Mouse (Mus musculus) intestine, embryonic 16.5 days (tissue): ENCODE measurements around the gene Fam98b. TPM values are rescaled to one million over a fixed set of nuclear protein-coding genes. Genes with fewer than 3 reads are reported as not detected.

Source experiments
- ATAC-seq: fragments of 200-750 bp; cut with Nextera tagmentation; 2 replicates; pipeline ENCODE4 v1.8.0; 2017; ENCODE audit warnings: moderate TSS enrichment, moderate library complexity
- H3K27ac ChIP-seq: fragments of 300-500 bp; sonication (generic); 2 replicates; pipeline ENCODE4 v1.5.1; 2014; ENCODE audit warnings: mild to moderate bottlenecking, low read length
- H3K27me3 ChIP-seq: fragments of 300-500 bp; sonication (generic); replicated peaks from 2 replicates; pipeline ENCODE4 v1.6.1; 2014; ENCODE audit warnings: low read length, control low read depth, mixed read lengths; ENCODE audit not compliant: control insufficient read depth, insufficient read depth
- H3K36me3 ChIP-seq: fragments of 300-500 bp; sonication (generic); 2 replicates; pipeline ENCODE4 v1.6.1; 2014; ENCODE audit warnings: low read length, control low read depth; ENCODE audit not compliant: control insufficient read depth, insufficient read depth
- H3K4me1 ChIP-seq: fragments of 300-500 bp; sonication (generic); 2 replicates; pipeline ENCODE4 v1.6.1; 2014; ENCODE audit warnings: low read length, control low read depth, mixed read lengths; ENCODE audit not compliant: control insufficient read depth, insufficient read depth
- H3K4me2 ChIP-seq: fragments of 300-500 bp; sonication (generic); 2 replicates; pipeline ENCODE4 v1.6.1; 2014; ENCODE audit warnings: low read depth, low read length, control low read depth
- H3K4me3 ChIP-seq: fragments of 300-500 bp; sonication (generic); 2 replicates; pipeline ENCODE4 v1.5.1; 2014; ENCODE audit warnings: mild to moderate bottlenecking, low read length
- H3K9ac ChIP-seq: fragments of 300-500 bp; sonication (generic); 2 replicates; pipeline ENCODE4 v1.6.1; 2014; ENCODE audit warnings: low read depth, low read length
- H3K9me3 ChIP-seq: fragments of 300-500 bp; sonication (generic); 2 replicates; pipeline ENCODE4 v1.6.1; 2016; ENCODE audit warnings: low read length, control low read depth; ENCODE audit not compliant: control insufficient read depth
- WGBS: fragments of 180-500 bp; shearing (Covaris S2); extraction: QIAGEN DNeasy Blood & Tissue Kit; methylation state at CpG from one replicate; pipeline ENCODE4 v1.1.7; 2014; 5-methylcytosine and 5-hydroxymethylcytosine counted together
- polyA plus RNA-seq: library from polyadenylated mRNA; unstranded; fragments of >200 nt; fragmentation: Nextera tagmentation; extraction: Ambion mirVana; gene quantifications from 2 replicates; pipeline ENCODE4 v1.2.1, GENCODE M21; 2015

The Fam98b gene
- polyA plus RNA-seq, 1 experiment from 2014 or later: 6.6 TPM

DNA sequence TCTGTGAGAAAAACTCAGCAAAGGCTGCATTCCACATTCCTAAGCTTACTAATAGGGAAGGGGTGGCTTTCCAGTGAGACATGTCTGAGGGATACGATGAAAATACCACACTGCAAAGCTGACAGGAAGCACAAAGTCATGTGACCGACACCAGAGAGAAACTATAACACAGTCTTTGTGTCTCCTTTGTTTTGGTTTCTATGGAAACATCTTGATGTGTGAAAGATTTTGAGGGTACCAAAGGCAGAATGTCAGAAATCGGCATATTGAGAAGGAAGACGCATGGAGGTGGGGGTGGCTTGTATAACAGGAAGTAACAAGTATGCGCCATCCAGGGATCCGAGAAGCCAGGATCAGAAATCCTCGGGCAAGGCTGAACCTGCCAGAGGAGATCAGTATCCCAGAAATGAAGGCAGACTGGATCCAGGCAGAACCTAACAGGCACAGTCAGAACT, 62.9 kb downstream of the Fam98b start:
- Histone ChIP-seq H3K9ac (no peak overlapping the region), H3K27ac (no peak overlapping the region), H3K4me3 (no peak overlapping the region), H3K27me3 (no peaks in the 10 kb centered on the region), H3K36me3 (no peaks in the 10 kb centered on the region), H3K4me2 (no peak overlapping the region), H3K9me3 (no peaks in the 10 kb centered on the region), H3K4me1 (no peaks in the 10 kb centered on the region)
- 73% methylated on average over 7 of the region's 7 CpGs for WGBS
- ATAC-seq: no peak

DNA sequence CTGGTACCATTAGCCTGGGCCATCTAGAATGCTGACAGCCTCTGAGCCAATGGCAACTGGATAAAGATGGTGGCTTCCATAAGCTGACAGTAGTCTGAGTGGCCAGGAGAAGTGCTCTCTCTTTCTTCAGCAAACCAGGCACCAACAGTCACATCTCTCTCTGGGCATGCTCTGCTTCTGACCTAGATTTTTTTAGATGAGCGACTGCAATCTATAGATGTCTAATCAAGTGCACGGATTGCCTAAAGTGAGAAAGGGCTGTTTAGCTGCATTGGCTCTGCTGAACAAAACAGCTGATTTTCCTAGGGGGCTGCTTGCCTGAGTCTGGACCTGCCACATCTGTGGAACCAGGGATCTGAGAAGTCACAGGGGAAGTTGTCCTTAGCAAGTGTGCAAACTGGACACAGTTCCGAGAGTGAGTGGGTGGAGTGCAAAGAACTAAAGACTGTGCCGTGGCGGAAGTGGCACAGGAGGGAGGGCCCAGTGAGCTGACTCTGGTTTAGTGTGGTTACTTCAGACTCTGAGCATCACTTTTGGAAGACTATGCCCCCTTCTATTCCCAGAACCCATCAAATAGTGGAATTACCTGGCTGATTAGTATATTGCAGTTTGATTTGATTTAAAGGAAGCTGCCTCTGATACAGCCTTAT, 64.2 kb downstream of the Fam98b start:
- ATAC-seq: no peak
- 86% methylated on average over 5 of the region's 5 CpGs for WGBS
- H3K27ac ChIP-seq: no peak overlapping the region
- H3K9ac ChIP-seq: no peak overlapping the region
- no peak overlapping the region for H3K4me3 ChIP-seq
- H3K4me1 ChIP-seq: no peaks in the 10 kb centered on the region
- H3K9me3 ChIP-seq: no peaks in the 10 kb centered on the region
- no peaks in the 10 kb centered on the region for H3K36me3 ChIP-seq
- H3K27me3 ChIP-seq: no peaks in the 10 kb centered on the region
- no peak overlapping the region for H3K4me2 ChIP-seq

DNA sequence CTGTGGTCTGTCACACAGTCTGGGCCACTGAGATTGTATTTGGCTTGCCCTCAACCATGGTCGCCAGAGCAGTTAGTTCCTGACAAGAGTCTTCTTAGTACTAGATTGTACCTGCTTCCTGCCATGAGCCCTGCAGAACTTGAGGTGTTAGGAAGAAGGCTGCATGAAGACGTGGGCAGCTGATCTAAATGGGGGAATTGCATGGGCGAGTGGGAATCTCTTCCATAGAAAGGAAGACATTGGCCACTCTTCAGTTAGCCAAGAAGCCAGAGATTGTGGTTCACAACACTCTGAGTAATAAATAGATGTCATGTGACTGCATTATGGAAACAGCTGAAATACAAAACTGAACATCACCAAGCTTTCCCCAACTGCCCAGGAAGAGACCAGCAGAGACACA, 69.5 kb downstream of the Fam98b start:
- H3K4me1 ChIP-seq: no peaks in the 10 kb centered on the region
- H3K36me3 ChIP-seq: no peaks in the 10 kb centered on the region
- WGBS: 77% methylated on average over 3 of the region's 3 CpGs
- H3K4me2 ChIP-seq: no peak overlapping the region
- H3K9me3 ChIP-seq: no peaks in the 10 kb centered on the region
- H3K9ac ChIP-seq: no peak overlapping the region
- ATAC-seq: no peak
- no peak overlapping the region for H3K4me3 ChIP-seq
- no peaks in the 10 kb centered on the region for H3K27me3 ChIP-seq
- no peak overlapping the region for H3K27ac ChIP-seq

Other genes with a start within 250 kb of the Fam98b start
- 4.6 TPM in 2 replicates for gene Spred1, start 128.4 kb upstream of the Fam98b start, polyA plus RNA-seq
- gene Rasgrp1, start 93.3 kb downstream of the Fam98b start, polyA plus RNA-seq: 0.84 and 0.87 TPM in 2 replicates